Mouse (Mus musculus): ENCODE measurements at regions not wholly inside any gene's neighbourhood (a gene's known extent, or its start where the extent isn't known, plus 50 kb on each side); places are given as distances from the start of the nearest gene placed in this dataset.

DNA sequence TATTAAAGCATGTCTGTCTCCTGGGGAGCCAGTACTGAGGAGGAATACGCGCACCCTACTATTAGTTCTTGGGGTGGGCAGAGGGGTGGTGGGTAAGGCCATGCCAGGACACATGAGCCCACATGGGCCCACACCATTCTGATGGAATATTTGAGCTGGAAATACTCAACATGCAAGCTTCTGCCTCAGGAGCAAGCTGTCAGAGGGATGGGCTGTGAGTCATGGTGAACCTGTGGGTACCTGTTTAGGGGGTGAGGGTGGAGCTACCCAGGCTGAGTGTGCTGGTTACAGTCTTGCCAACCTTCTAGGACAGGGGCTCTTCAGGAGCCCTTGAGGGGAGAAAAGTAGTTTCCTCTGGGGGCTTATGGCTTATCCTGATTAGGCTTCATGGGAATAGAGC is 264.9 kb downstream of the Bcl11a start:
- no peak for DNase-seq

DNA sequence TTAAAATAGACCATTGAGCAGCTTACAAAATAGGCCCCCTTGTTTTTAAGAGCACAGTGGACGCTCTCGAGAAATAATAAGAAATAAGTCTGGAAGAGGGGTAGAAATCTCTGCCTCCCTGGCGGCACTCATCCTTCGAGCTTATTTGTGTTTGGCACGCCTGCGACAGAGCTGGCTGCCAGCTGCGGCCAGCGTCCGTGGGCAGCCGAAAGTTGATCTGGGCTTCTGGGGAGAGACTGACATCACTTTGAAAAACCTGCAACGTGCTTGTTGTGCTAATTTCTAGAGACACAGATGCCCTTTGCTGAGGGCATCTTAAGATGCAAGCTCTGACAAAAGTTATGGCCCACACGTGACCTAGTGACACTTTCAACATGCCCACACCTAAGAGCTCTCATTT is 269.4 kb downstream of the Bcl11a start:
- no peak for DNase-seq

- no peak for DNase-seq
These were observed 270.9 kb downstream of the Bcl11a start for GRCm38 (mm10) chr11:24348741-24349140.

GRCm38 (mm10) chr11:24349967-24350643 is 272.2 kb downstream of the Bcl11a start:
- DNase-seq, result no peak

GRCm38 (mm10) chr11:24350839-24351238 is 273.0 kb downstream of the Bcl11a start:
- DNase-seq, result no peak

DNA sequence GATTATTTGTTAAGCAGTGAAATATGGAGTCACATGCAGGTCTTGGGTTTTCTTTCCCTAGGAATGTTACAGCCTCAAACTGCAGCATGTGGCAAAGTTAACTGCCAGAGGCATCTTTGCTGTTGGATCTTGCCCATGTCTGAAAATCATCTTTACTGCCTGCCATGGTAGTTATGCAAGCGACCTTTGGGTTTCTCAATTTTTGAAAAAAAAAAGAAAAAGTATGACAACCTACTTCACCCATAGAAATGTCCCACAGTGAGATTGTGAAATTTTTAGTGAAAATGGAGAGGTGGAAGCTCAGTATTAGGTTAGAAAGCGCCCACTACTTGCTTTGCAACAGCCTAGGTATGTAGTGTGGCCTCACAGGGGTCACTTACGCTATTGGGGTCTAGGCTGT is 274.2 kb downstream of the Bcl11a start:
- no peak for DNase-seq

GRCm38 (mm10) chr11:24353056-24353455 is 275.2 kb downstream of the Bcl11a start:
- no peak for DNase-seq

GRCm38 (mm10) chr11:24357388-24357787 is 279.5 kb downstream of the Bcl11a start:
- DNase-seq, result no peak

- peak in 1 of 2 experiments; percentile 20 for DNase-seq
These were observed 281.2 kb downstream of the Bcl11a start for GRCm38 (mm10) chr11:24359086-24359485.

DNA sequence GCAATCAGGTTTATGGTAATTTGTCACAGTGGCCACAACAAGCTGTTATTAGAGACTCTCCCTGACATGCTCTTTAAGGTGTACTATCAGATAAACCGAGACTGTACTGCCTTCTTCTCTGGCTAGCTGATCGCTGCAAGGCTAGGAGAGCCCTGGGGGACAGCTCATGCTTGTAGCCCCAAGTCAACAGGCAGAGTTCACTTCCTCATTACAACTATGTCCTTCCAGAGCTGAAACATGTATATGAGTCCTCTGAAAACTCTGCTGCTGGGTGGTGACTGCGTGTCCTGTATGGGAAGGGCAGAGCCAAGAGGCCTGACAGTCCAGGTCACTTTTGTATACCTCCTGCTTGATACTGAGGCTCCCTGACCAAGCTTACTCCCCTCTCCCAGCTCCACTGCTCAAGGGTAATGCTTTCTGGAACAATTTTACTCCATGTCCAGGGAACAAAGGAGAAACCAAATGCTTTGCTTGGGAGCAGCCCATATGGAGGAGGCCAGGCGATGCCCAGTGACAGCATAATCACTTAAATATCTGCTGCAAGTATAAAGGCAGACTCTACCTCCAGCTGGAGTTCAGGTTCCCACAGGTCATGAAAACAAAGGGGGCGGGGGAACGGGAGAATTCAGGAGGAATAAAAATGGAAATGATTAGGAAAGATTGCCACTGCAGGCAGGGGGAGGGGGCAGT is 284.3 kb downstream of the Bcl11a start:
- DNase-seq, result no peak

DNA sequence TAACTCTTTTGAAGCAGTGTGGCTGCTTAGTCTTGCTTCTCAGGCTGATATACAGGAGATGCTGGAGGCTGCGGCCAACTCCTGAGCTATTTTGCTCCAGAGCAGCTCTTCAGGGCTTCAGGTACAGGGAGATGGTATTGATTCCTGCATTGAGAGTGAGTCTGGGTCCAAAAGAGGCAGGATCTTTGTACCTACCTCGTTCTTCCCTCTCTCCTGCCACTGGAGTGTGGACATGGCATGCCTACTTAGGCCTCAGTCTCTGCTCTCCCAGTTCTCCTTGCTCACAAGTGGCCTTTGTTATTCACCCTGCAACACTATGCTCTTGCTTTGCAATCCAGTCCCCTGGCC is 284.8 kb downstream of the Bcl11a start:
- DNase-seq, result no peak

DNA sequence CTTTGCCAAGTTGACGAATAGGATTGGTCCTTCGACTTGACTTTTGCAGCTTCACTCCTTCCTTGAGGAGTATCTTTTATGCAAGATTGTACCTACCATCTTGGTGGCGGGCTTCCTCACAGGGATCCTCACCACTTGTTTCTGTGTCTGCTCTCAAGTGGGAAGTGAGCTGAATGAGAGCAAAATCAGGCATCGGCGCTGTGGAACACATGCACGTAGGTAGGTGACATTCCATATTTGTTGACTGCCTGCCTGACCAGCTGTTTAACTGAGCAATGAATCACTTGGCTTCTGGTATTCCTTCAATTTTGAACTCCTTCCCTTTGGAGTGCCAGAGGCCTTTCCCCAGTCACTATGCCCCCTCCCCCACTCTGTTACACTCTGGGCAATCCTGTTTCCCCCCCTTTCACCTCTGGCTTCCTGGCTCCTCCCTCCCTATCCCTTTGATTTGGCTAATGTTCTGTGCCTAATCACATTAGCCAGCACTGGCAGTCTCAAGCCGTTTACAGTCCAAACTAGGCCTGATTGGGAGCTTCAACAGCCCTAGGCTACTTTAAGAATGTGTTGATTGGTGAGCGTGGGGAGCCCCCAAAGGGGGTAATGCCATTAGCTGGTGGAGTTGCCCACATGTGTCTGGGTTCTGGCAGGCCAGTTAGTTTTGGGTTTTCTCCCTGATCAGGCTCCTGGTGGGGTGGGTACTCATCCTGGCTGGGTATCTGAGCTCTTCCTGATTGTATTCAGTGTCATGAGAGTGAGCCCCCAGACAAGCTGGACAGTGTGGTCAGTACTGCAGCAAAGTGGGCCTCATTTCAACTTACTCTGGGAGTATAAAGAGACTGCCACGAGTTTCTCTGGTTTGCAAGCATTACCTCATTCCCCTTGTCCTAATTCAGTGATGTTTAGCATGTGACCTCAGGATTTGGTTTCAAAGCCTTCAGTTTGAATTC is 285.8 kb downstream of the Bcl11a start:
- DNase-seq, result no peak

GRCm38 (mm10) chr11:24370198-24370860 is 292.5 kb downstream of the Bcl11a start:
- DNase-seq, result no peak

DNA sequence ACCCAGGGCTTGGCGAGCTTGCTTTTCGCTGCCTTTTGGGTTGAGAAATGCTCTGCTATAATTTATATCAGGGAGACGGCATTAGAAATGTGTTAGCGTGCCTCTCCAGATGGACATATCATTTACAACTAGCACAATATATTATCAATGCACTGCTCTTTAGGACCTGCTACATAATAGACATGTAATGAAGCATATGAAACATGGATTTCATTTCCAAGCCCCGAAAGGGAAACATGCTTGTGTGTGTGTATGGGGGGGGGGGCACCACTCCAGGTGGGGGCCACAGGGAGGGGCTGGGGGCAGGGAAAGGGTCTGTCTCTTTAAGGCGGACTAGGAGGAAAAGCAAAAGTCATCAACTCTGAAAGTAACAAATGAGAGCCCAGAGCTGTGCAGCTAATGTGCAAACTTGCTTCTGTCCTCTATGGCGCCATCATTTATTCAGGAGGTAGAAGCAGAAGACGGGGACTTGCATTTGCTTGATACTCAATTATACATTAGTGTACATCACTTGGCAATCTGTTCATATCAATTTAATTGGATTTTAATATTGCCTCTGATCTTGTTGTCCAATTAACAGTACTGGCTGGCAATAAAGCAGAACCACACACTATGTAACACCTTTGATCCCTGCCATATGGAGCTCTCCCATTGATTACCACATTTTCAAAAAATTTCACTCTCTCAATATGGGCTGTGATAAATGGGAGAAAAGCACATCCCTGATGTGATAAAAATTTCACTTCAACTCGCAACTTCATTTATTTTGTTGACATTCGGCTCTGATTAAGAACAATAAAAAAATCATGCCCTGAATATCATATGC is 293.2 kb downstream of the Bcl11a start:
- no peak for DNase-seq

DNA sequence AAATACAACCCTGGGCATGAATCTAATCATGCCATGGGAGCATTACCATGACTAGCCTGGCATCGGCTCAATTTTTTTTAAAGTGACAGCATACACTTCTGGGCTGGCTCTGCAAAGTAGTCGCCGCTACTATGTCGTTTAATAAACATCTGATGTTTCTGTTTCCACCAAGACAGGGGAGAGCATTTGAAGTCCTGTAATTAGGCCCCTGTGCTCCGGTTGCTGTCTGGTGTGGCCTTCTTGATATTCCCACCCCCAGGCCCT is 293.8 kb downstream of the Bcl11a start:
- no peak for DNase-seq

DNA sequence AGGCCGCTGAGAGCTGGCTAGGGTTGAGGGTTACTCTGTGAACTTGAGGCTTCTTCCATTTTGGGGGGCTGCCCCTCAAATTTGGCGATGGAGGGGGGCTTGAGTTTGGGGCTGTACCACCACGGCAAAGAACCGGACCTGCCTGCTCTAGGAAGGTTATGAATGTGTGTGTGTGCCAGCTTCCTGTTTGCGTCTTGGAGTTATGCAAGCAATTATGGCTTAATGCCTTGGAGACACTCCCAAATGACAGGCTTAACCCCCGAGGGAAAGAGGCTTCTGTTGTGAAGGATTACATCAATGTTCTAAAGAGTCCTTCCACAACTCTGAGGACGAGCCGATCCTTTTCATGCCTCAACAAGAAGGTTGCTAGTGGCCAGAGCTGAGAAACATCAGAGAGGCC is 294.1 kb downstream of the Bcl11a start:
- DNase-seq, result no peak

- no peak for DNase-seq
These were observed 294.8 kb downstream of the Bcl11a start for GRCm38 (mm10) chr11:24372616-24373015.

DNA sequence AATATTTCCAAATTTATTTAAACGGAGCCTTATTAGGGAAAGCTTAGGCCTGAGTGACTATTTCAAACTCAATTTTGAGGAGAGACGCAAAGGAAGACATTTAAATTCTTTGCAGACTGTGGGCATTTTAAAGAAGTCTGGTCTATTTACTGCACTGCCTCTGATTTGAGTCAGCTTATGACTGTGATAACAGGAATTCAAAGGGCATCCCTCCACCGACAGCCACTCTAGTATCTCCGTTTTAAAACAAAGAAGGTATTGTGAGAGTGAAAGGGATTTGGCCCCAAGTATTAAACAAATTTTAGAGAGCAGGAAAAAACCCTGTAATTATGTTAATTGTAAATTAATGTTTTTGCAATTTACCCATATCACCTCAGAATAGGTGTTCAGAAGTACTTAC is 295.4 kb downstream of the Bcl11a start:
- DNase-seq, result no peak

DNA sequence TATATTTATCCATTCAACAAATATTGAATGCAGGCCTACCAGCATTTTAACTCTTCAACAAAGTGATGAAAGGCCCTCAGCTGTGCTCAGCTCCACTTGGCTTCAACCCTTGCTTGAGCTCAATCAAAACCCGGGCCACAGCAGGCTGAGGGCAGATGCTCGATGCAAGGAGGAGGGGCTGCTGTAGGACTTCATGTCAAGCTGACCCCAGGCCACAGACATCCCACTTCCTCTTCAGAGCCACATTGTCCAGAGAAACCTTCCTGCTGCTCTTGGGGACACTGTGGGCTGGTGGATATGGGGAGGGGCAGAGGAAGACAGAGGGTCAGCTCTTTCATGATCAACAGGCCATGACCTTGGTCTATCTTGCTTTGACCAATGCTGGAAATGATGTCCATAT is 299.7 kb downstream of the Bcl11a start:
- DNase-seq, result no peak

DNA sequence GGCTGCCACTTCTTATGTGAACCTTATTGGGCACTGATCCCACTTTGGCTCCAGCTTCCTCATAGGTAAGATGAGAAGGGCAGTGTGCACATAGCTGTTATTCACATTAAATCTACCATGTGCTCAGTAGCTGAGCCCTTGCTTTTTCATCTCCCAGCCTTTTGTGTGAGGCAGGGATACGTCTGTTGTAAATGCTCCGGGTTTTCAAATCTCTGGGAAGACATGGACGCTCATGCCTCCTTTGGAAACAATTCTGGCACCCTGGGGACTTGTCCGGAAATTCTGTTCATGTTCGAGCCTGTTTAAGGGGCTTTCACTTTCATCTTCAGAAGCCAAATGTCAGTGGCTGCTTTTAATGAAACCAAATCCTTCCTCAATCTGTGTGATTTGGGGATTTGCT is 312.7 kb downstream of the Bcl11a start:
- peak; percentile 34 to 39 for DNase-seq

- no peak for DNase-seq
These were observed 313.5 kb downstream of the Bcl11a start for GRCm38 (mm10) chr11:24391385-24391784.

GRCm38 (mm10) chr11:24395478-24395877 is 317.6 kb downstream of the Bcl11a start:
- no peak for DNase-seq

DNA sequence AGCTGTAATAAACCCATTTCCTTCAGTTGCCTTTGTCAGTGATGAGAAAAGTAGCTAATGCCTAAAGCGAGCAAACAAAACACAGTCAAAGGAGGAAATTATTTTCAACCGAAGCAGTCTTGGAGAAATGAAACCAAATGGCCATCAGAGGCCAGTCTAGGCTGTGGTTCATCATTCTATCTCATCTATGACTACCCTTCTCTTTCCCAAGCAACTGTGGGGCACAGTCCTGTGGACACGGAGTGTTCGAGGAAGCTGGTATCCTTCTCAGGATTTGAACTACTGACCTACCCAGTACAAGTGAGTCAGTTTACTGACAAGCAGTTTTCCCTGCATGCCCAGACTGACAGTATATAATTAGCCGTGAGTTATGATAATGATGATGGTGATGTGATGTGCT is 319.1 kb downstream of the Bcl11a start:
- DNase-seq, result no peak

All from B cell, adult 2 months (primary cell).